Mouse (Mus musculus) R1 (cell line): ENCODE data around the gene Galnt12.

Source experiments
- DNase-seq: peaks from one replicate; pipeline ENCODE4 v3.0.0-alpha.2; 2018; ENCODE audit warnings: low read depth, low spot score

The Galnt12 gene

GRCm38 (mm10) chr4:47150806-47151205 lies 59.1 kb downstream of the Galnt12 start:
- DNase-seq: no peak

GRCm38 (mm10) chr4:47151553-47152183 lies 60.0 kb downstream of the Galnt12 start:
- no peak for DNase-seq

GRCm38 (mm10) chr4:47161103-47161755 lies 69.5 kb downstream of the Galnt12 start:
- DNase-seq: peak; percentile 74

GRCm38 (mm10) chr4:47161756-47162587 lies 70.3 kb downstream of the Galnt12 start:
- DNase-seq: no peak

GRCm38 (mm10) chr4:47172314-47172713 lies 80.6 kb downstream of the Galnt12 start:
- no peak for DNase-seq
